Mouse (Mus musculus): ENCODE results near the gene Tox2.

The Tox2 gene

DNA sequence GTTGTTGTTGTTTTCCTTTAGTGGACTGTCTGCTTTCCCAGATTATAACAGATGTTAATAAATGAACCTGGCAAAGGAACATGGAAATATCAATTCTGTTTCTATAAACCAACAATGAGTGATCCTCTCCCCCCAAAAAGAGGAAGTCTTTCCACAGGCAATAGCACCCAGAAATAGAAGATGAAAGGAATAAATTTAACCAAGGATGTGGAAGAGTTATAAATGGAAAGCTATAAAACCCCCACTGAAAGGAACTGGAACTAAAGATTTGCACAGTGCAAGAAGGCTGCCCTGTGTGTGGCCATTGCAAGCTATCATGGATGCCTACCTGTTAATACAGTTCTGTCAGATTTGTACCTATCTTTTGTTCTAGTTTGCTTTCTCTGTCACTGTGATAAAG lies 64.2 kb downstream of the Tox2 start:
- TF ChIP-seq GATA4 (IDR thresholded peaks at IDR 0.05; ENCODE audit: insufficient replicate concordance, low read length): no peak

- no peak for TF ChIP-seq GATA4 (IDR thresholded peaks at IDR 0.05; ENCODE audit: insufficient replicate concordance, low read length)
These were observed 68.9 kb downstream of the Tox2 start for GRCm38 (mm10) chr2:163271581-163272492.

DNA sequence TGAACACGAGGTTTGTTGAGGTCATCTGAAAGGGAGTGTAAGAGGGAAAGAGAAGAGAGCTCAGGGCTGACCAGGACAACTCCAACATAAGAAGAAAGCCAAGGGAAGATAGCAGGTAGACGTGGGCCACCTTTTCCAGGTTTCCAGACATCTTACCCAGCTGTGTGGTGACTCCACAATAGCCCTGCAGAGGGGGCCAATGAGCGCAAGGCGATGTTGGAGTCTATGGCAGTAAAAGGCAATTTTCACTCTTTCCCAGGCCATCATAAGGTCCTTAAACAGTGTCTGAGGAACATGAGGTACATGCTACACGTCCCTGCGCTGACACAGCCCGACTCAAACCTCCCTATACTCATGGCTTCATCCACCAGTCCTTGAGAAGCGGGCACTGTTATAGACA lies 70.9 kb downstream of the Tox2 start:
- no peak for TF ChIP-seq GATA4 (IDR thresholded peaks at IDR 0.05; ENCODE audit: insufficient replicate concordance, low read length)

GRCm38 (mm10) chr2:163275986-163276385 lies 73.1 kb downstream of the Tox2 start:
- TF ChIP-seq GATA4 (IDR thresholded peaks at IDR 0.05; ENCODE audit: insufficient replicate concordance, low read length): no peak

- no peak for TF ChIP-seq GATA4 (IDR thresholded peaks at IDR 0.05; ENCODE audit: insufficient replicate concordance, low read length)
These were observed 75.1 kb downstream of the Tox2 start for GRCm38 (mm10) chr2:163277979-163278378.

DNA sequence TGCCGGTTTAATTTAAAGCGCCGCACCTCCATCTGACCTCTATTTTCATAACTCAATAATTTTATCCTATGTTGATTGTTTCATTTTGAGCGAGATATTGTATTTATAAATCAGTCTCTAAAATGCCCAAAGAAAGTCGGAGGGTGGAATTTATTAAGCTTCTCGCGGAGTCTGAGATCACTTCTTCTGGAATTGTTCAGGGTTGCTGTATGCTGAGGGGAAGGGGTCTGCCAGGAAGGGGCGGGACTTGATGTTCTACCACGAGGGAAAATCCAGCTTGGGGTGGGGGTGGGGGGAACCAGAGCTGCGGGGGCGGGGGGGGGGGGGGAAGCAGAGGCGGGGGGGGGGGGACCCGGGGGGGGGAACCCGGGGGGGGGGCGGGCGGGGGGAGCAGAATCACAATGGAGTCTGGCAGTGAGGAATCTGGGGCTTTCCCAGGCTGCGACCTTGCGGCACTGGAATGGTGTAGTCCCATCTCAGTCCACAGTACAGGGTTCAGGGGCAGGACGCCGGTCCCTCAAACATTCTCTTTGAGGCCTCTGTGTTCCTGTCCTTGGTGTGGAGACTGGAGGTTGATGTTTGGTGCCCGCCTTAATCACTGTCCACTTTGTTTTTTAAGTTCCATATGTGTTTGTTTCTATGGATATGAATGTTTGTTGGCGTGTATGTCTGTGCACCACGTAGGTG lies 77.9 kb downstream of the Tox2 start:
- TF ChIP-seq GATA4 (IDR thresholded peaks at IDR 0.05; ENCODE audit: insufficient replicate concordance, low read length): no peak

- no peak for TF ChIP-seq GATA4 (IDR thresholded peaks at IDR 0.05; ENCODE audit: insufficient replicate concordance, low read length)
These were observed 81.9 kb downstream of the Tox2 start for GRCm38 (mm10) chr2:163284856-163285255.

GRCm38 (mm10) chr2:163285335-163285734 lies 82.4 kb downstream of the Tox2 start:
- 0 out of 2 replicates have a peak, but pooled peaks have one; percentile 26 for TF ChIP-seq GATA4 (IDR thresholded peaks at IDR 0.05; ENCODE audit: insufficient replicate concordance, low read length)

- TF ChIP-seq GATA4 (IDR thresholded peaks at IDR 0.05; ENCODE audit: insufficient replicate concordance, low read length): no peak
These were observed 82.8 kb downstream of the Tox2 start for GRCm38 (mm10) chr2:163285762-163286161.

- TF ChIP-seq GATA4 (IDR thresholded peaks at IDR 0.05; ENCODE audit: insufficient replicate concordance, low read length): no peak
These were observed 86.0 kb downstream of the Tox2 start for GRCm38 (mm10) chr2:163288881-163289379.

- no peak for TF ChIP-seq GATA4 (IDR thresholded peaks at IDR 0.05; ENCODE audit: insufficient replicate concordance, low read length)
These were observed 94.2 kb downstream of the Tox2 start for GRCm38 (mm10) chr2:163296999-163297630.

- TF ChIP-seq GATA4 (IDR thresholded peaks at IDR 0.05; ENCODE audit: insufficient replicate concordance, low read length): no peak
These were observed 97.4 kb downstream of the Tox2 start for GRCm38 (mm10) chr2:163300069-163301060.

DNA sequence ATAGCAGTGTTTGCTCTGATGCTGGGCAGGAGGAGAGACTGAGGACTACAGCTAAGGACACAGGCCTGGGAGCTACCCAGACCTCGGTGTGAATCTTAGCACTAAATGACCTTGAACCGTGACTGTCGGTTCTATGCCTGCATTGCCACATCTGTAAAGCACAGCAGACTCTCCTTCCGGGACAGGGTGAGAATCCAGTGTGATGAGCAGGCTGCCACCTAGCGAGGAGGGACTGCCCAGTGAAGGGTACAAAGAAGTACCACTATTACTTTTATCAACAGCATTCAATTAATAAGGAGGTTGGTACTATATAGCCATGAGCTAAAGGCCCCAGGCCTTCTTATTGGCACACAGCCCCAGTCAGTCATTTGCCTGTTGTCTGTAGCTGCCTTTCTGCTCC lies 98.7 kb downstream of the Tox2 start:
- TF ChIP-seq GATA4 (IDR thresholded peaks at IDR 0.05; ENCODE audit: insufficient replicate concordance, low read length): no peak

GRCm38 (mm10) chr2:163303037-163303436 lies 100.1 kb downstream of the Tox2 start:
- TF ChIP-seq GATA4 (IDR thresholded peaks at IDR 0.05; ENCODE audit: insufficient replicate concordance, low read length): no peak
